Mouse (Mus musculus): Measurements from ENCODE around the gene Mrps33. TPM values are rescaled to one million over a fixed set of nuclear protein-coding genes. Genes with fewer than 3 reads are reported as not detected.

The Mrps33 gene
- polyA plus RNA-seq, 1 experiment from 2014 or later, result 195 TPM

DNA sequence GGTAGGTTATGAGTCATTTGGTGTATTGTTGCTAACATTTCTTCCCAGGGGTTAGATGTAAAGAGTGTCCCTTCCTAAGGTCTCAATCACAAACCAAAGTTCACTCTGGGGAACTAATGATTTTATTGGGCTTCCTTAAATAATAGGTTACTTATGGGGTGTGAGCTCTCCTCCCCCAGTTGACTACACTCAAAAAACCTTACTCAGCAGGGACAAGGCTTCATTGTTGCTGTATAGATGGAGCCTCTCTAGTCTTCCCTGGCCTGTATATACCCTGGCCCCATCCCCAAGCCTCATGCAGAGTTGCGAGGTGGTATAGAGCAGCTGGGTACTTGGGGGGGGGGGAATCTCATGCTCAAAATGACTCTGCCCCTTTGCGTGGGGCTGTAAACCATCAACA is 53.6 kb downstream of the Mrps33 start:
- H3K27ac ChIP-seq (ENCODE audit: low read depth), result no peak overlapping the region
- H3K4me2 ChIP-seq (ENCODE audit: low read length), result no peak overlapping the region
- H3K36me3 ChIP-seq (ENCODE audit: control insufficient read depth, insufficient read depth, low read length), result no peaks in the 10 kb centered on the region
- H3K4me3 ChIP-seq (ENCODE audit: low read depth, low read length), result no peak overlapping the region
- no peaks in the 10 kb centered on the region for H3K4me1 ChIP-seq (replicated peaks; ENCODE audit: control insufficient read depth, insufficient read depth, low read length)
- ATAC-seq (replicated peaks; ENCODE audit: low FRiP score, low TSS enrichment, low read depth), result no peak
- no peaks in the 10 kb centered on the region for H3K27me3 ChIP-seq (replicated peaks; ENCODE audit: control insufficient read depth, insufficient read depth, low read length)
- H3K9me3 ChIP-seq (ENCODE audit: control insufficient read depth, low read length), result no peaks in the 10 kb centered on the region
- no peak overlapping the region for H3K9ac ChIP-seq (ENCODE audit: low read length)
- WGBS, result 74% methylated on average over 2 of the region's 2 CpGs
- DNase-seq (ENCODE audit: low spot score), result no peak

Other genes starting within 250 kb of the Mrps33 start
- 25.0 and 31.6 TPM in 2 replicates for gene Adck2, start 237.1 kb downstream of the Mrps33 start, polyA plus RNA-seq (2014; fragmentation: Nextera tagmentation; extraction: Ambion mirVana)
- 0.97 TPM in 1 of 2 replicates, not detected in the other for gene Gm42420, start 225.2 kb downstream of the Mrps33 start, polyA plus RNA-seq (2014; fragmentation: Nextera tagmentation; extraction: Ambion mirVana)
- 394 and 416 TPM in 2 replicates for gene Ndufb2, start 218.4 kb downstream of the Mrps33 start, polyA plus RNA-seq (2014; fragmentation: Nextera tagmentation; extraction: Ambion mirVana)
- 14.7 and 16.1 TPM in 2 replicates for gene Braf, start 85.5 kb downstream of the Mrps33 start, polyA plus RNA-seq (2014; fragmentation: Nextera tagmentation; extraction: Ambion mirVana)
- 0.90 and 1.5 TPM in 2 replicates for gene Tmem178b, start 62.3 kb upstream of the Mrps33 start, polyA plus RNA-seq (2014; fragmentation: Nextera tagmentation; extraction: Ambion mirVana)

Data from intestine, embryonic 14.5 days (tissue).